11 mouse cellular contexts compared by ENCODE assay signal in the genomic region with DNA sequence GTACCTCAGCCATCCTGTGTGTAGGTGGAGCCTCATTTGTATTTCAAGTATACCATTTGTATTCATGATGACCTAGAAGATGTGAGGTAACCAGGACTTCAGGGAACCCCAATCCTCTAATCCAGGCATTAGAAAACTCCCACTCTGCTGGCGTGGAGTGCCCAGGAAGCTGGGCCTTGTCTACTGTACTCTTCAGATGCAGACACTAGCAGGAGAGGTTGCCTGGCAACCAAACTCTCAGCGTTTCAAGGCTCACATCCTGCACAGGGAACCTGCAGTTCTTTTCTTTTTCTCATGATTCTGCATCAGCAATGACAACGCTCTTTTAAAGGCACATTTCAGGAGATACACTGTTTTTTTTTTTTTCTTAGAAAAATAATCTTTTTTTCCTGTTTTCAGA.
DNase-seq lines count a peak whose midpoint lies in the region; ATAC-seq and TF ChIP-seq lines count a peak whose summit lies in the region.
"Had no signal": no experiment of that assay in that cellular context is flagged by ENCODE, and none has a peak within 500 bp of the region (broad histone marks: within the 10 kb centered on the region; RNA-seq: fewer than 3 reads in every experiment).

No protein-coding gene starts in this region.

- H3K36me3 ChIP-seq in forebrain, embryonic 15.5 days = peaks cover 2% of the 10 kb centered on the region; the same call in 1 of the 2 replicates
- peaks cover 76% of the 10 kb centered on the region for H3K36me3 ChIP-seq in forebrain, embryonic 10.5 days (replicated peaks)

- no peak for DNase-seq in forebrain, embryonic 10.5 days (ENCODE audit: extremely low spot score, low spot score)
- DNase-seq in brain, embryonic 14.5 days (ENCODE audit: low read depth) = peak; percentile 83
- peak; percentile 59 to 61 for DNase-seq in layer of hippocampus, adult 8-10 months (ENCODE audit: low spot score in 2 of 2)
- peak; percentile 78 for DNase-seq in right cerebral cortex, adult 18-20 months
- DNase-seq in cerebellum, adult 11 months = no peak
- no peak for DNase-seq in lung, adult 2 months
- no peak for DNase-seq in cerebellum, postnatal 10 days

- H3K4me2 ChIP-seq in forebrain, embryonic 15.5 days (replicated peaks) = no peak overlapping the region
- H3K4me2 ChIP-seq: heart, embryonic 11.5 days; liver, embryonic 12.5 days had no signal

- 35% methylated on average over 3 of the region's 3 CpGs for WGBS in forebrain, embryonic 15.5 days
- WGBS in forebrain, embryonic 10.5 days = 77% methylated on average over 3 of the region's 3 CpGs
- WGBS in lung, adult 2 months = 46% methylated on average over 3 of the region's 3 CpGs

- no peak for TF ChIP-seq CTCF in brain, embryonic 14.5 days (IDR thresholded peaks at IDR 0.05; ENCODE audit: borderline replicate concordance, extremely low read depth, insufficient read depth, insufficient read length)
- no peak for TF ChIP-seq CTCF in lung, adult 2 months (IDR thresholded peaks at IDR 0.05; ENCODE audit: insufficient read depth, low read length)

- H3K9me3 ChIP-seq in forebrain, embryonic 15.5 days = no peaks in the 10 kb centered on the region
- no peaks in the 10 kb centered on the region for H3K9me3 ChIP-seq in forebrain, embryonic 10.5 days
- H3K9me3 ChIP-seq: liver, embryonic 12.5 days had no signal

- no peak for TF ChIP-seq POLR2A in brain, embryonic 14.5 days (IDR thresholded peaks at IDR 0.05; ENCODE audit: borderline replicate concordance, extremely low read depth, insufficient read depth, insufficient read length, poor library complexity, severe bottlenecking)
- TF ChIP-seq POLR2A in lung, adult 2 months (IDR thresholded peaks at IDR 0.05; ENCODE audit: borderline replicate concordance, extremely low read depth, low read depth, low read length) = no peak

- no peaks in the 10 kb centered on the region for H3K27me3 ChIP-seq in forebrain, embryonic 15.5 days
- no peaks in the 10 kb centered on the region for H3K27me3 ChIP-seq in forebrain, embryonic 10.5 days (ENCODE audit: poor library complexity, severe bottlenecking)
- H3K27me3 ChIP-seq: liver, embryonic 12.5 days had no signal

- H3K4me1 ChIP-seq in forebrain, embryonic 15.5 days = 0 out of 2 replicates have a peak, but pooled peaks cover 9% of the 10 kb centered on the region
- H3K4me1 ChIP-seq in forebrain, embryonic 10.5 days = no peaks in the 10 kb centered on the region
- peaks cover 9% of the 10 kb centered on the region for H3K4me1 ChIP-seq in lung, adult 2 months (ENCODE audit: control insufficient read depth, insufficient read depth, low read length)

- H3K27ac ChIP-seq in forebrain, embryonic 15.5 days (replicated peaks) = 0 out of 2 replicates have a peak overlapping the region, but pooled peaks have one; percentile 43
- H3K27ac ChIP-seq in forebrain, embryonic 10.5 days = no peak overlapping the region
- H3K27ac ChIP-seq: liver, embryonic 12.5 days had no signal

- no peak overlapping the region for H3K4me3 ChIP-seq in forebrain, embryonic 15.5 days
- H3K4me3 ChIP-seq in forebrain, embryonic 10.5 days = no peak overlapping the region
- no peak overlapping the region for H3K4me3 ChIP-seq in lung, adult 2 months (replicated peaks; ENCODE audit: extremely low read depth, low read depth, low read length)
- H3K4me3 ChIP-seq: erythroblast, embryonic 14.5 days; liver, embryonic 12.5 days had no signal

- no peak overlapping the region for H3K9ac ChIP-seq in forebrain, embryonic 15.5 days (replicated peaks)
- H3K9ac ChIP-seq: liver, embryonic 12.5 days had no signal

- ATAC-seq in forebrain, embryonic 15.5 days (replicated peaks) = peak; percentile 86
- ATAC-seq: liver, embryonic 12.5 days had no signal

Comparison
In these comparisons a context has a peak if more than half of its experiments do, and no peak if none do; other contexts are left out.
1. DNase-seq: peak in brain, embryonic 14.5 days (single experiment), layer of hippocampus, adult 8-10 months (2 of 2) and right cerebral cortex, adult 18-20 months (single experiment); none in forebrain, embryonic 10.5 days (single experiment), cerebellum, adult 11 months (single experiment), lung, adult 2 months (single experiment) and cerebellum, postnatal 10 days (0 of 2).